Mouse (Mus musculus): ENCODE data around the gene Nell2. TPM values are rescaled to one million over a fixed set of nuclear protein-coding genes. Genes with fewer than 3 reads are reported as not detected.

The Nell2 gene
- polyA plus RNA-seq, 1 experiment: not detected

DNA sequence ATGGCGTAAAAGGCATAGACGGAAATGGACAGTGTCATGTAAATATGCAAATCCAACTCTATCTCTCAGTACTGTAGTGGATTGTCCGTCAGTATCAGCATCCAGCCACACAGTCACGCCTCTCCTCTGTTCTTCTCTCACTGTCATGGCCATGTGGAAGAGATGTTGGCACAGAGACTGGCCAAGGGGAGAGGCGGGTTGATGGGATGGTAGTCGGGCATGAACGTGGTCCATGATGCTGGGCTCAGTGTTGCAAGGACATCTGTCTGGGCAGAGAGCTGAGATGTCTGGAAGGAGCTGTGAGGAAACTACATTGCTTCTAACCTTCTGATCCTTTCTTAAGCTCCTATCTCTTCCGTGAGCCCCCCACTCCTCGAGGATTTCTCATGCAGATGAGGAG is 485.9 kb downstream of the Nell2 start:
- TF ChIP-seq CTCF (IDR thresholded peaks at IDR 0.05; ENCODE audit: low read depth, low read length) (no peak), POLR2A (IDR thresholded peaks at IDR 0.05; ENCODE audit: borderline replicate concordance, low read depth, low read length) (no peak)
- no peak overlapping the region for H3K4me3 ChIP-seq (ENCODE audit: insufficient read depth, low read length)
- no peak overlapping the region for H3K27ac ChIP-seq (ENCODE audit: insufficient read depth, low read depth, low read length)
- no peaks in the 10 kb centered on the region for H3K4me1 ChIP-seq (ENCODE audit: control insufficient read depth, insufficient read depth, low read length)

DNA sequence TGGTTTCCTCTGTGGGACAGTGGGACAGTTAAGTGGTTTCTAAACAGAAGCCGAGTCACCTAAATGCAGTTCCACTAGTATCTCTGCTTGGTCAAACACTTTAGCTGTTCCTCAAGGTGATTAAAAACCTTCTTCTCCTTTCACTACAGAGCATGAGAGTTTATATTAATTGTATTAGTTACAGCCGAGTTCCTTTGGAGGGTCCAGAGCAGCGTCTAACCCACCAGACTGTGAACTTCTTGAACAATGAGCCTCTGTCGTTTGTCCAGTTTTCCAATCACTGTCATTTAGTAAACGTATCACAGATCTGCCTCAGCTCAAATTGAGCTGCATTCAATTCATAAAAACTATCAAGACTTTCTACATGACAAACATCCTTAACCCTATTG is 498.9 kb downstream of the Nell2 start:
- Histone ChIP-seq H3K27ac (ENCODE audit: insufficient read depth, low read depth, low read length) (no peak overlapping the region), H3K4me3 (ENCODE audit: insufficient read depth, low read length) (no peak overlapping the region), H3K4me1 (ENCODE audit: control insufficient read depth, insufficient read depth, low read length) (no peaks in the 10 kb centered on the region)
- TF ChIP-seq CTCF (IDR thresholded peaks at IDR 0.05; ENCODE audit: low read depth, low read length): no peak
- no peak for TF ChIP-seq POLR2A (IDR thresholded peaks at IDR 0.05; ENCODE audit: borderline replicate concordance, low read depth, low read length)

DNA sequence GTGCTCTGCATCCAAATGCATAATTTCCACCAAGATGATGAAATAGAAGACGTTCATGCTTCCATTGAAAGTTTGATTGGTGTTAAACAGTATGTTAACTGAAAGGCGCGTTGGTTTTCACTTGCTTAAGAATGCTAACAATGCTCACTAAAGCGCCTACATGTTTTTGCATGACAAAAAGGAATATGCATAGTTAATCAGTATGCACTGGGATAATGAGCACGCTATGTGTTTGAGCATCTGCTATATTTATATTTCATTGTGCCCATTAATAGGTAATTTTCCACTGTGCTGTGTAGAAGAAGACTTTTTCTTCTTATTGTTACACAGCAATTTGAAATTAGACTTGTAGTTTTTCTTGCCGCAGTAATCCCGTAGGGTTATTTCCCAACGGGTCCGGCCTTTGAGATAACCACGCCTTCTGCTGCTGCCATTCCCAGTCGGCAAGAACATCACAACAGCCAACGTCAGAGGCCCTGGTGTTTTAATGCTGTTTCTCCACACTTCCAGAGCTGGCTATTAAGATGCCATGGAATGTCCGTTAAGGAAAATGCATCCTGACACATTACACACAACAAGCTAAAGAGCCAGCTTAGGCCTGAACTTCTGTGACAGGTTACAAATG is 499.4 kb downstream of the Nell2 start:
- Histone ChIP-seq H3K4me1 (ENCODE audit: control insufficient read depth, insufficient read depth, low read length) (no peaks in the 10 kb centered on the region), H3K27ac (ENCODE audit: insufficient read depth, low read depth, low read length) (no peak overlapping the region), H3K4me3 (ENCODE audit: insufficient read depth, low read length) (no peak overlapping the region)
- TF ChIP-seq POLR2A (IDR thresholded peaks at IDR 0.05; ENCODE audit: borderline replicate concordance, low read depth, low read length): no peak
- TF ChIP-seq CTCF (IDR thresholded peaks at IDR 0.05; ENCODE audit: low read depth, low read length): no peak

Other genes with a start within 250 kb of the Nell2 start
- not detected in 2 replicates for gene Dbx2, start 127.4 kb upstream of the Nell2 start, polyA plus RNA-seq (2012; ENCODE audit: insufficient read depth, insufficient read length, missing spikeins)